Mouse (Mus musculus) brain, embryonic 14.5 days (tissue): ENCODE measurements around the gene Ppm1g.

Source experiments
- CTCF ChIP-seq: fragments of 200-500 bp; IDR thresholded peaks from 2 replicates; pipeline ENCODE4 v1.5.1; 2012; ENCODE audit warnings: inconsistent platforms, mild to moderate bottlenecking, moderate library complexity, borderline replicate concordance; ENCODE audit not compliant: insufficient read depth, insufficient read length; ENCODE audit errors: extremely low read depth
- POLR2A ChIP-seq: fragments of 200-500 bp; IDR thresholded peaks from 2 replicates; pipeline ENCODE4 v1.6.1; 2012; ENCODE audit warnings: mild to moderate bottlenecking, inconsistent platforms, borderline replicate concordance; ENCODE audit not compliant: poor library complexity, insufficient read depth, insufficient read length, severe bottlenecking; ENCODE audit errors: extremely low read depth

GRCm38 (mm10) chr5:31179766-31180630 is 40.5 kb downstream of the Ppm1g start, which contains the start of the genes Gm29609 and Gtf3c2:
- TF ChIP-seq POLR2A (peak; percentile 54; the same call in 1 of the 2 replicates), CTCF (no peak)
